Mouse (Mus musculus): Measurements from ENCODE around the gene Atg2a. TPM values are rescaled to one million over a fixed set of nuclear protein-coding genes. Genes with fewer than 3 reads are reported as not detected.
A peak's percentile ranks its signal among the peaks of the same experiment; 100 is the strongest.

The Atg2a gene
- 12.5 and 13.6 TPM in 2 replicates for polyA plus RNA-seq (2016; fragmentation: Nextera tagmentation; extraction: Ambion mirVana)

DNA sequence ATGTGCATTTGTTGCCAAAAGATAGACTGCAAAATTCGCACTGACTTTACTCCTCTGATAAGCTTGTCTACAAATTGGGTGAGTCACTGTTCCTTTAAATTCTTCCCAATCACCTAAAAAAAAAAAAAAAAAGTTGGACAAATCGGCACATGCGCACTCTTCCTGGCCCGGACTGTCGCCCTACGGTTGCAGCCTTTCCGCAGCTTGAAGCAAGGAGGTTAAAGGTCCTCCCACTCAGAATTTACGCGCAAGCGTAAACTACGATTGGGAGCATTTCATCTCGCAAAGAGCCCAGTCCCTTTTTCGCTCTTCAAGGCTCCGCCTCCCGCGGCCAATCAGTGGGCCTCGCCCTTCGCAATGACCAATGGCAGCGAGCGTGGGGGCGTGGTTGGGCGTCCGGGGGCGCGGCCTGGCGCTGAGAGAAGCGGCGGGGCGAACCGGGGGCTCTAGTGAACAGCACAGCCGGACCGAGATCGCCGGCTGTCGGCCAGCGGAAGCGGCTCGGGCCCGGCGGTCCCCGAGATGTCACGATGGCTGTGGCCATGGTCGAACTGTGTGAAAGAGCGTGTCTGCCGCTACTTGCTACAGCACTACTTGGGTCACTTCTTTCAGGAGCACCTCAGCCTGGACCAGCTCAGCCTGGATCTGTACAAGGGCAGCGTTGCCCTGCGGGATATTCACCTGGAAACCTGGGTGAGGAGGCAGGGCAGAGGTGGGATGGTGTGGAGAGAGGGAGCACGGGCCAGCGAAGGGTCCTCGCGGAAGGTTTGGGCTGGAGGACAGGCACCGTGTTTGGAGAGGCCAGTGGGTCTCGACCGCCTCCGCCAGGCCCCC, at the start of gene Atg2a:
TSS of gene Atg2a (plus strand) at position 395 of the 834 bp plus-strand sequence.
- peak within 1 kb of the TSS; percentile 85 for H3K27ac ChIP-seq (replicated peaks)
- H3K4me1 ChIP-seq, result peaks cover 17% of the 10 kb centered on the region
- 1% methylated on average over 55 of the region's 55 CpGs for WGBS
- H3K4me3 ChIP-seq, result peak within 1 kb of the TSS; percentile 88
- no peaks in the 10 kb centered on the region for H3K9me3 ChIP-seq
- H3K27me3 ChIP-seq (replicated peaks; ENCODE audit: low read depth, poor library complexity, severe bottlenecking), result no peaks in the 10 kb centered on the region
- DNase-seq (ENCODE audit: low spot score), result peak; percentile 98
- peaks cover 25% of the 10 kb centered on the region for H3K36me3 ChIP-seq (replicated peaks)

DNA sequence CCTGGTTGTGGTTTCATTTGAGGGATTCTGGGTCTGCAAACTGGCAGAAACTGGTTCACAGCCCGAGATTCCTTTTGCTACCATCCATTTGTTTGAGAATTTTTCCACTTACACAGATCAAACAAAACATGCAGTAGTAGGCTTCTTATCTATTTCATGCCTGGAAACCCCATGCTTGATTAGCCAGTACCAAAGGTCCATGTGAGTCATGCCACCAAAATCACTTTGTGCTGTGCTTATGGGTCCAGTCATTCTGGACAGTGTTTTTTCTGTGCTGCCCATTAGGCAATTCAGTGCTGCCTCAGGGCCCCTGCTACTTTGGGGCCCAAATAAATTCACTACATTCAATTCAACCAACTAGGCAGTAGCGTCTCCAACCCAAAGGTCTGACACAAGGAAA, 37.2 kb upstream of the Atg2a start:
- Histone ChIP-seq H3K4me1 (no peaks in the 10 kb centered on the region), H3K27ac (replicated peaks) (no peak overlapping the region), H3K9me3 (no peaks in the 10 kb centered on the region), H3K27me3 (replicated peaks; ENCODE audit: low read depth, poor library complexity, severe bottlenecking) (no peaks in the 10 kb centered on the region), H3K4me3 (no peak overlapping the region), H3K36me3 (replicated peaks) (no peaks in the 10 kb centered on the region)
- DNase-seq (ENCODE audit: low spot score), result no peak
- 82% methylated on average over 2 of the region's 2 CpGs for WGBS

DNA sequence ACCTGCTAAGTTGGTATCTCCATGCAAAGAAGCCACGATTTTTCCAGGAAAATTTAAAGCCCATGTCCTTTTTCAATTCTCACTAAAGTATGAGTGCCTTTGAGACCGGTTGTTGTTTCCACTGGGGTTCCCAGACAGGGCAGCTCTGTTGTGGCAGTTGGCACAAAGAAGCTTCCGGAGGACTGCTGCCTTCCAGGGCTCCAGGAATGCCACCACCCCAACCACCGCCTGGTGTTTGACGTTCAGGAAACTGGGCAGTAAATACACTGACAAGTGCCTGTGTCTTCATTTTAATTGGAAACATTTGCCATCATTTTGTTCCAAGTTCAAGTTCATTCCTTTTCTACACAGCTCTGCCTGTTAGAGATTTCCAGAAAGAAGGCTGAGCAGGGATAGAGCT, 34.8 kb upstream of the Atg2a start:
- WGBS, result 75% methylated on average over 5 of the region's 5 CpGs
- no peaks in the 10 kb centered on the region for H3K4me1 ChIP-seq
- DNase-seq (ENCODE audit: low spot score), result no peak

GRCm38 (mm10) chr19:6216046-6216705, 25.3 kb upstream of the Atg2a start:
- H3K27me3 ChIP-seq (replicated peaks; ENCODE audit: low read depth, poor library complexity, severe bottlenecking), result no peaks in the 10 kb centered on the region
- DNase-seq (ENCODE audit: low spot score), result no peak
- peaks cover 8% of the 10 kb centered on the region for H3K4me1 ChIP-seq
- no peaks in the 10 kb centered on the region for H3K36me3 ChIP-seq (replicated peaks)
- no peaks in the 10 kb centered on the region for H3K9me3 ChIP-seq
- H3K27ac ChIP-seq (replicated peaks), result no peak overlapping the region
- WGBS, result 87% methylated on average over 6 of the region's 6 CpGs
- H3K4me3 ChIP-seq, result no peak overlapping the region

More for the DNA sequence above, 34.8 kb upstream of the Atg2a start:
- H3K27ac ChIP-seq (replicated peaks), result no peak overlapping the region
- no peak overlapping the region for H3K4me3 ChIP-seq
- no peaks in the 10 kb centered on the region for H3K9me3 ChIP-seq
- H3K36me3 ChIP-seq (replicated peaks), result no peaks in the 10 kb centered on the region
- no peaks in the 10 kb centered on the region for H3K27me3 ChIP-seq (replicated peaks; ENCODE audit: low read depth, poor library complexity, severe bottlenecking)

DNA sequence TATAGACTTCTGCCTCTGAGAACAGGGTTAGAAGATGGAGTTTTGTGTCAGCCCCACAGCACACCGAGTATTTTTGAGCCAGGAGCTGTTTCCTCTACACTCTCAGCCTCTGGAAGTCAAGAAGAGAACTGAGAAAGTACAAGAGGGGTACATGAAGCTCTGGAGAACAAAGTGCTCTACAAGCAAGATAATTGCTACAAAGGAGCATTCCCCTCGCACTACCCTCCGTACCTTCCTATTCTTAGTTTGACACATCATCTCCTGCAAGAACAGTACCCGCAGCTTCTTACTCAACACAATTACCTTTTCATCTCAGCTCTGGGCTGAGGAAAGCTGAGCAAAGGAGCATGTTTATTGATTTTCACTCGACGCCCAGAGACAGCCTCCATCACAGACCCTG, 22.9 kb upstream of the Atg2a start:
- Histone ChIP-seq H3K27me3 (replicated peaks; ENCODE audit: low read depth, poor library complexity, severe bottlenecking) (no peaks in the 10 kb centered on the region), H3K4me1 (peaks cover 11% of the 10 kb centered on the region), H3K4me3 (no peak overlapping the region), H3K36me3 (replicated peaks) (no peaks in the 10 kb centered on the region), H3K9me3 (no peaks in the 10 kb centered on the region), H3K27ac (replicated peaks) (no peak overlapping the region)
- no peak for DNase-seq (ENCODE audit: low spot score)
- 72% methylated on average over 6 of the region's 6 CpGs for WGBS

DNA sequence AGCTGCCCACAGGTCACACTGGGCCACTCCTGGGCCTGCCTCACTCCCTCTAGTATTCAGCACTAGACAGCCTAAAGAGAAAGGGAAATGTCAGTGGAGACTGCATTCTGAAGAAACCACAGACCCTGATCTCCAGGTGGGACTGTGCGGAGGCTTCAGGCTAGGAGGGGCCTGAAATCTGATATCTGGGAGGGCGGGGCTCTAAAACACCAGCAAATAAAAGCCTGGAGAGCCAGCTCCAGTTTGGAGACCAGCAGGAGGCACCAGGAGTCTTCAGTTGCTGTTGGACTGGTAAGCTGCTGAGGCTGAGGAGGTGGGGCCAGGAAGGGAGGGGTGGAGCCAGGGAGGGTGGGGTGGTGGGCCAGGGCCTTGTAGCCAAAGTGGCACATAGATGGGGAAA, 15.3 kb upstream of the Atg2a start, which contains the start of gene Gpha2:
TSS of gene Gpha2 (plus strand) at position 246 of the 400 bp plus-strand sequence.
- WGBS, result 12% methylated on average over 2 of the region's 2 CpGs
- DNase-seq (ENCODE audit: low spot score), result peak; percentile 68

GRCm38 (mm10) chr19:6226763-6227162, 14.7 kb upstream of the Atg2a start:
- no peak overlapping the region for H3K4me3 ChIP-seq
- DNase-seq (ENCODE audit: low spot score), result no peak
- WGBS, result 89% methylated on average over 14 of the region's 14 CpGs
- peaks cover 20% of the 10 kb centered on the region for H3K4me1 ChIP-seq
- 0 out of 2 replicates have a peak overlapping the region, but pooled peaks have one; percentile 8 for H3K27ac ChIP-seq (replicated peaks)
- H3K27me3 ChIP-seq (replicated peaks; ENCODE audit: low read depth, poor library complexity, severe bottlenecking), result no peaks in the 10 kb centered on the region
- no peaks in the 10 kb centered on the region for H3K9me3 ChIP-seq
- peaks cover 50% of the 10 kb centered on the region for H3K36me3 ChIP-seq (replicated peaks)

More for the DNA sequence above, 15.3 kb upstream of the Atg2a start, which contains the start of gene Gpha2:
- peaks cover 43% of the 10 kb centered on the region for H3K36me3 ChIP-seq (replicated peaks)
- H3K9me3 ChIP-seq, result no peaks in the 10 kb centered on the region
- peaks cover 20% of the 10 kb centered on the region for H3K4me1 ChIP-seq
- no peak within 1 kb of the TSS for H3K4me3 ChIP-seq
- 0 out of 2 replicates have a peak within 1 kb of the TSS, but pooled peaks have one; percentile 8 for H3K27ac ChIP-seq (replicated peaks)
- H3K27me3 ChIP-seq (replicated peaks; ENCODE audit: low read depth, poor library complexity, severe bottlenecking), result no peaks in the 10 kb centered on the region

DNA sequence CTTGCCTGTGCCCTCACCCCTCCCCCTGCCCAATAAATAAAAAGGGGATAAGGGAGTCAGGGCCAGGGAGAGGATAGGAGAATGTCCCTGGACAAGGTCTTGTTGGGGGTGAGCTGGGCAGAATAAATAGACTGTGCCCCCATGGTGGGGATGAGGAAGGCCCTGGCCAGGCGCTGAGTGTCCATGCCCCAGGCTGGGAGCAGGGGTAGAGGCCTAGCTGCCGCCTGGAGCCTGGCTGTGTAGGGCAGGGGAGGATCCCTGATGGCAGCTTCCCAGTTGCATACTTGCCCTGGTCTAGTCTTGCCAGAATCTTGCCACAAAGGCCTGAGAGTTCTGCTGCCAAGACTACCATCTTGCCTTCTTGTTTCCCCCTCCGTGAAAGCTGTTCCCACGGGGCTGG, 13.6 kb upstream of the Atg2a start:
- H3K27me3 ChIP-seq (replicated peaks; ENCODE audit: low read depth, poor library complexity, severe bottlenecking), result no peaks in the 10 kb centered on the region
- peaks cover 20% of the 10 kb centered on the region for H3K4me1 ChIP-seq
- H3K4me3 ChIP-seq, result no peak overlapping the region
- WGBS, result 89% methylated on average over 4 of the region's 4 CpGs
- peaks cover 57% of the 10 kb centered on the region for H3K36me3 ChIP-seq (replicated peaks)
- H3K9me3 ChIP-seq, result no peaks in the 10 kb centered on the region
- H3K27ac ChIP-seq (replicated peaks), result no peak overlapping the region
- DNase-seq (ENCODE audit: low spot score), result no peak

DNA sequence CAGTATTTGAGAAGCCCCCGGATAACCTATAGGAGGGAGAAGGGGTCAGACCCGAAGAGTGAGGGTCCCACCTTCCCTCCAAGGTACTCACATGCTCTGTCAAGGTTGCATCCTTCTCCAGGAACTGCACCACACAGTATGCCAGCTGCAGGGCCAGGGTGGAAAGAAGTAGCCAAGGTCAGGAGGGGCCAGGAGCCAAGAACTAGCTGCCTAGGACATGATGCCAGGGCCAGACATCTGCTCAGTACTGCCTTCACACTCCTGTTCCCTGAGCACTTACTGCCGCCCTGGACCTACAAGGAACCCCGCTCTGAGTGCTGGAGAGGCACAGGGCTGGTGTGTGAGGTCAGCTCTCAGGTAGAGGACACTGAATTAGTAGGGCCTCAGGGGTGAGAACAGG, 11.1 kb upstream of the Atg2a start:
- Histone ChIP-seq H3K27ac (replicated peaks) (no peak overlapping the region), H3K27me3 (replicated peaks; ENCODE audit: low read depth, poor library complexity, severe bottlenecking) (no peaks in the 10 kb centered on the region), H3K4me1 (peaks cover 31% of the 10 kb centered on the region), H3K9me3 (no peaks in the 10 kb centered on the region), H3K4me3 (no peak overlapping the region), H3K36me3 (replicated peaks) (peaks cover 66% of the 10 kb centered on the region)
- no peak for DNase-seq (ENCODE audit: low spot score)
- 85% methylated on average over 4 of the region's 4 CpGs for WGBS

- Histone ChIP-seq H3K27me3 (replicated peaks; ENCODE audit: low read depth, poor library complexity, severe bottlenecking) (no peaks in the 10 kb centered on the region), H3K4me1 (peaks cover 27% of the 10 kb centered on the region), H3K27ac (replicated peaks) (no peak overlapping the region), H3K4me3 (no peak overlapping the region), H3K9me3 (no peaks in the 10 kb centered on the region), H3K36me3 (replicated peaks) (peaks cover 66% of the 10 kb centered on the region)
- 87% methylated on average over 2 of the region's 2 CpGs for WGBS
- no peak for DNase-seq (ENCODE audit: low spot score)
Observed at GRCm38 (mm10) chr19:6231036-6231435, 10.4 kb upstream of the Atg2a start.

DNA sequence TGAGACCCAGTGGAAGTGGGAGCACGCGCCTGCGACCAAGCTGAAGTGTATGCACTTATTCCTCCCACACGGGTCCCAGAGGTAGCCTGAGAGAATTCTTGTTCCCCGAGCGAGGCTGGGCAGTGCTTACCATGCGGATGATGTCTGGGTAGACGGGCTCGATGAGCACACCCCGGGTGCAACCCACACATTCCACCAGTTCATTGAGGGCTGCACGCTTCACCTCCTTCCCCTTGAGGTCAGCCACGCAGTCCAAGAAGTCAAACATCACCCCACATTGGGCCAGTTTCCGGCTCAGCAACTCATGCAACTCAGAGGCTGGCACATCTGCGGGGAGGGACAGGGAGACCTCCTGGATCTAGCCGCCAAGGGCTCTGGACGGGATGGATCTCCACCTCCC, 7.8 kb upstream of the Atg2a start:
- Histone ChIP-seq H3K4me3 (peak overlapping the region; percentile 6; the same call in 1 of the 2 replicates), H3K9me3 (no peaks in the 10 kb centered on the region), H3K27me3 (replicated peaks; ENCODE audit: low read depth, poor library complexity, severe bottlenecking) (no peaks in the 10 kb centered on the region), H3K4me1 (peaks cover 22% of the 10 kb centered on the region), H3K27ac (replicated peaks) (no peak overlapping the region), H3K36me3 (replicated peaks) (peaks cover 47% of the 10 kb centered on the region)
- 89% methylated on average over 16 of the region's 16 CpGs for WGBS
- DNase-seq (ENCODE audit: low spot score), result no peak

DNA sequence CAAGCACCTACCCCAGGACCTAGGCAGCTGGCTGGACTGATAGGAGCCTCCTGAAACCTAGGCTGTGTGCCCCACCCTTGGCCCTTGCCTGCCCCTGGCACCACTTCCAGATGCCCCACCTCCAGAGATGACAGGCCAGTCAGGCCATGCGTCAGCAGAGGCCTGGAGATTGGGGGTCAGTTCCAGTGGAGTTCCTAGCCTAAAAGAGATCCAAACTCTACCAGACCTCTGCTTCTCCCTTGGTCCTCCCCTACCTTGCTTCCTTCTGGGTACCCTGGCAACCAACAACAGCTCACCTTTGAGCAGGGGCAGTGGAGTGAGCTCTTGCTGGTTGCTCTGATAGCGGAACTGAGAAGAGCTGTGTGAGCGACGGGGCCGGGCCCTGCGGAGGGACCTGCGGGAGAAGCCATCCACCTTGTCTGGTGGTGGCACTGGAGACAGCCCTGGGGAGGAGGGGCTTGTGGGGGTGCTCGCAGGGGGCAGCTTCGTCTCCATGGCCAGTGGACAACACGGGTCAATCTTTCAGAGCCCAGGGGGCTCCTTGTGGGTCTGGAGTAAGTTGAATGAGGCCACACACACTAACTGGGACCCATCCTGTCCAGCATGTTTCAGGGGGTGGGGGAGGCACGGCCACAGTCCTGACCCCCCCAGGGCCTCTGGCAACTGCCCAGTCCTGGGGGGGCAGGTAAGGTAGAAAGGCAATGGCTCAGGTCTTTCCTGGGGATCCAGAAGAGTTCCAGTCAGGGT, 7.0 kb upstream of the Atg2a start:
- Histone ChIP-seq H3K27ac (replicated peaks) (no peak overlapping the region), H3K9me3 (no peaks in the 10 kb centered on the region), H3K36me3 (replicated peaks) (peaks cover 39% of the 10 kb centered on the region), H3K4me3 (peak overlapping the region; percentile 91), H3K4me1 (peaks cover 22% of the 10 kb centered on the region), H3K27me3 (replicated peaks; ENCODE audit: low read depth, poor library complexity, severe bottlenecking) (no peaks in the 10 kb centered on the region)
- WGBS, result 65% methylated on average over 11 of the region's 11 CpGs
- DNase-seq (ENCODE audit: low spot score), result no peak

Data from embryonic facial prominence, embryonic 10.5 days (tissue).